Mouse (Mus musculus) liver, adult 2 months (tissue): ENCODE data around the gene Notch2. TPM values are rescaled to one million over a fixed set of nuclear protein-coding genes. Genes with fewer than 3 reads are reported as not detected.

Experiments
- DNase-seq: peaks from one replicate; pipeline ENCODE4 v3.0.0-alpha.2; 2011; ENCODE audit warnings: low read depth, low spot score; ENCODE audit errors: extremely low read depth
- H3K27ac ChIP-seq: fragments of 200-500 bp; replicated peaks from 2 replicates; pipeline ENCODE4 v1.5.1; 2012; ENCODE audit warnings: low read depth, mild to moderate bottlenecking, control low read depth, inconsistent platforms, low read length; ENCODE audit not compliant: insufficient read depth
- H3K27me3 ChIP-seq: fragments of 200-500 bp; 2 replicates; pipeline ENCODE4 v1.6.1; 2012; ENCODE audit warnings: mild to moderate bottlenecking, moderate library complexity, low read length, inconsistent platforms; ENCODE audit not compliant: control insufficient read depth, insufficient read depth
- H3K36me3 ChIP-seq: fragments of 200-500 bp; 2 replicates; pipeline ENCODE4 v1.6.1; 2012; ENCODE audit warnings: low read length, inconsistent platforms; ENCODE audit not compliant: control insufficient read depth, insufficient read depth
- H3K4me1 ChIP-seq: fragments of 200-500 bp; 2 replicates; pipeline ENCODE4 v1.6.1; 2011; ENCODE audit warnings: low read length; ENCODE audit not compliant: control insufficient read depth, insufficient read depth
- H3K4me3 ChIP-seq: fragments of 200-500 bp; 2 replicates; pipeline ENCODE4 v1.5.1; 2011; ENCODE audit warnings: low read depth, mild to moderate bottlenecking, control low read depth, low read length, moderate library complexity; ENCODE audit not compliant: insufficient read depth
- H3K79me2 ChIP-seq: fragments of 200-500 bp; 2 replicates; pipeline ENCODE4 v1.6.1; 2012; ENCODE audit warnings: inconsistent platforms, mild to moderate bottlenecking, low read length, moderate library complexity; ENCODE audit not compliant: control insufficient read depth, insufficient read depth
- H3K9ac ChIP-seq: fragments of 200-500 bp; 2 replicates; pipeline ENCODE4 v1.6.1; 2012; ENCODE audit warnings: low read depth, mild to moderate bottlenecking, control low read depth, inconsistent platforms, low read length
- CTCF ChIP-seq: fragments of 200-500 bp; IDR thresholded peaks from 2 replicates; pipeline ENCODE4 v1.5.1; 2011; ENCODE audit warnings: low read depth, low read length, control low read depth
- POLR2A ChIP-seq: fragments of 200-500 bp; IDR thresholded peaks from 2 replicates; pipeline ENCODE4 v1.6.1; 2011; ENCODE audit warnings: low read length, control low read depth; ENCODE audit not compliant: insufficient read depth; ENCODE audit errors: extremely low read depth
- WGBS: fragments of 180-500 bp; shearing (Covaris S2); methylation state at CpG from one replicate; pipeline ENCODE4 v1.1.7; 2018; 5-methylcytosine and 5-hydroxymethylcytosine counted together
- polyA plus RNA-seq: library from polyadenylated mRNA; depleted of rRNA; stranded (reverse); fragments of >200 nt; gene quantifications from 2 replicates; pipeline ENCODE4 v1.2.3, GENCODE M21; 2012
- total RNA-seq: library from RNA; depleted of rRNA; stranded (reverse); fragments of >200 nt; gene quantifications from 2 replicates; pipeline ENCODE4 v1.2.3, GENCODE M21; 2014

Gene Notch2
- total and polyA plus RNA-seq, 2 experiments, result 12.5 to 16.0 TPM

DNA sequence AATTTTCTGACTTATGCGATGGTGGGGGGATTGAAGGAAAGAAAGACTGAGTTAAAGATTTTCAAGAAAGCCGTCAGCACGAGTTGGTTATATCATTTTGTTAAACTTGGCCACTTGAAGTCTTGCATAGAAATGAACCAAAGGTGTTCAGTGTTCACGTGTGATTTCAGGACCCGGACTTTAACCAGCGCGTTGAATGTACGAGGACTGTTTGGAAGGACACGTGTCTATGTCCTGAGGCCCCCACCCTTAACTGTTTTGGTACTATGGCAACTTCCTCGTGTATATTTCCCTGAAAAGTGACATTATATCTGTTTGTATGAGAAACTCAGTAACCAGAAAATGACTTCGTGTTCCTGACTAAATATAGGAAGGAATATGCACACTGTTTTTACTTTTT lies 136.6 kb downstream of the Notch2 start:
- 91% methylated on average over 11 of the region's 11 CpGs for WGBS
- Histone ChIP-seq H3K4me1 (no peaks in the 10 kb centered on the region), H3K27ac (no peak overlapping the region), H3K79me2 (no peaks in the 10 kb centered on the region), H3K36me3 (peaks cover 14% of the 10 kb centered on the region), H3K27me3 (no peaks in the 10 kb centered on the region), H3K9ac (no peak overlapping the region), H3K4me3 (no peak overlapping the region)
- DNase-seq, result no peak
- TF ChIP-seq POLR2A, result no peak

DNA sequence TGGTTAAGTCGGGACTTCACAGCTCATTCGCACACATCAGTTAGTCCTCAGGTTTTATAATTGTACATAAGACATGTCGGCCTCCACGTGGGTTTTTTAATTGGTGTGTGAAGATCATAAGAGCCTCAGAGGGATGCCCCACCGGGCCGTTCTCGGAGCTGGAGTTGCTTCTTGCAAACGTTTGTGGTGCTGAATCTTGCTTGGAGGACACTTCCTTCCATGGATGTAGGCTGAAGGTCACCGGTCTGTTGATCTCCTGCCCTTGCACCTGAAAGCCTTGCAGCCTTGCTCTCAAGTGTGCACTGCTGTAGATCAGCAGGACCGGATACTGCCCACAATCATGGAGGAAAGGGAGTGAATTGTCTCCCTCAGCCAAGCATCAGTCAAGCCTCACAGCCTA lies 137.7 kb downstream of the Notch2 start:
- Histone ChIP-seq H3K9ac (no peak overlapping the region), H3K27me3 (no peaks in the 10 kb centered on the region), H3K4me3 (no peak overlapping the region), H3K36me3 (peaks cover 9% of the 10 kb centered on the region; the same call in 1 of the 2 replicates), H3K27ac (no peak overlapping the region), H3K79me2 (no peaks in the 10 kb centered on the region), H3K4me1 (no peaks in the 10 kb centered on the region)
- DNase-seq, result no peak
- no peak for TF ChIP-seq CTCF
- no peak for TF ChIP-seq POLR2A
- WGBS, result 89% methylated on average over 10 of the region's 10 CpGs

GRCm38 (mm10) chr3:98153460-98153859 lies 140.1 kb downstream of the Notch2 start:
- Histone ChIP-seq H3K4me1 (no peaks in the 10 kb centered on the region), H3K4me3 (no peak overlapping the region), H3K36me3 (peaks cover 3% of the 10 kb centered on the region; the same call in 1 of the 2 replicates), H3K9ac (no peak overlapping the region), H3K27ac (no peak overlapping the region), H3K27me3 (no peaks in the 10 kb centered on the region), H3K79me2 (no peaks in the 10 kb centered on the region)
- no peak for DNase-seq
- no peak for TF ChIP-seq POLR2A
- TF ChIP-seq CTCF, result no peak

GRCm38 (mm10) chr3:98156158-98156557 lies 142.8 kb downstream of the Notch2 start:
- no peak overlapping the region for H3K27ac ChIP-seq
- H3K4me1 ChIP-seq, result no peaks in the 10 kb centered on the region
- no peaks in the 10 kb centered on the region for H3K27me3 ChIP-seq
- WGBS, result 38% methylated on average over 4 of the region's 4 CpGs
- no peak for DNase-seq
- TF ChIP-seq CTCF, result no peak
- TF ChIP-seq POLR2A, result no peak
- no peak overlapping the region for H3K9ac ChIP-seq
- no peaks in the 10 kb centered on the region for H3K36me3 ChIP-seq
- H3K79me2 ChIP-seq, result no peaks in the 10 kb centered on the region
- no peak overlapping the region for H3K4me3 ChIP-seq

DNA sequence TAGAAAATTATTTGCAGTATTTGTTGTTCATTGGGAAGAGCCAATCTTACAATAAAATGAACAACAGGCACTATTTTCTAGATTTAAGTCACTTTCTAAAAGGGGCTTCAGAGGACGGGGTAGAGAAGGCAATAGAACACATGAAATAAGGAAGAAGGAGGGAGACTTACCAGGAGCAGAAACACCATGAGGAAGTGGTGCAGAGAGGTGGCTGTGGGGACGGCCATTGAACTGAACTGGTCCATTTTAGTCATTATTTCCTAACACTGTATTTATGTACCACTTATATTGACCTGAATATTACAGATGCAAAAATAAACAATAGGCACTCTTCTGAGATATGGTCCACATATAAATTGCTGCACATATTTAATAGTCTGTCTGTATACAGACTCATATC lies 143.7 kb downstream of the Notch2 start:
- H3K27me3 ChIP-seq, result no peaks in the 10 kb centered on the region
- 64% methylated on average over 2 of the region's 2 CpGs for WGBS
- no peaks in the 10 kb centered on the region for H3K4me1 ChIP-seq
- no peak overlapping the region for H3K27ac ChIP-seq
- H3K36me3 ChIP-seq, result no peaks in the 10 kb centered on the region
- no peaks in the 10 kb centered on the region for H3K79me2 ChIP-seq
- H3K4me3 ChIP-seq, result no peak overlapping the region
- no peak overlapping the region for H3K9ac ChIP-seq
- no peak for DNase-seq
- TF ChIP-seq POLR2A (no peak), CTCF (no peak)

DNA sequence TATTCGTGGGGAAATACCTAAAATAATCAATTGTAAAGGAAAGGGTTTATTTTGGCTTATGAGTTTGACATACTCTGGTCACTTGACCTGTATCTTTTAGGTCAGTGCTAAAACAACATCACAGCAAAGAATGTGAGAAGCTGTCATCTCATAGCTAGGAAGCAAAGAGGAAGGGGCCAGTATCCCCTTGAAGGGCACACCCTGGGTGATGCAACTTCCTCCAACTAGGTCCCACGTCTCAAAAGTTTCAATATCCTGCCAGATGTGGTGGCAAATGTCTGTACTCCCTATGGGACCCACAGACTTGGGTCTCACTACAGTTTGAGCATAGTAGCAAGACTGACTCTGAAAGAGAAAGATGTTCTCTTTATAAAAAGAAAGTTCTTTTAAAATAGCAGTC lies 144.3 kb downstream of the Notch2 start:
- TF ChIP-seq CTCF, result no peak
- no peak for TF ChIP-seq POLR2A
- Histone ChIP-seq H3K79me2 (no peaks in the 10 kb centered on the region), H3K27me3 (no peaks in the 10 kb centered on the region), H3K4me1 (no peaks in the 10 kb centered on the region), H3K27ac (no peak overlapping the region), H3K9ac (no peak overlapping the region), H3K36me3 (no peaks in the 10 kb centered on the region), H3K4me3 (no peak overlapping the region)
- WGBS, result 38% methylated on average over 2 of the region's 2 CpGs
- DNase-seq, result no peak
